Mouse (Mus musculus): ENCODE measurements at regions not wholly inside any gene's neighbourhood (a gene's known extent, or its start where the extent isn't known, plus 50 kb on each side); places are given as distances from the start of the nearest gene placed in this dataset.

- H3K4me1 ChIP-seq (replicated peaks): no peaks in the 10 kb centered on the region
- H3K4me2 ChIP-seq: no peak overlapping the region
- no peaks in the 10 kb centered on the region for H3K27me3 ChIP-seq
- H3K27ac ChIP-seq: no peak overlapping the region
- H3K4me3 ChIP-seq: no peak overlapping the region
- no peaks in the 10 kb centered on the region for H3K9me3 ChIP-seq (replicated peaks)
- no peak for ATAC-seq (replicated peaks; ENCODE audit: insufficient number of reproducible peaks, insufficient read depth, low FRiP score, low read depth)
- no peaks in the 10 kb centered on the region for H3K36me3 ChIP-seq
- no peak overlapping the region for H3K9ac ChIP-seq
These were observed 467.9 kb upstream of the Mef2c start for GRCm38 (mm10) chr13:83035962-83036361.

GRCm38 (mm10) chr13:83041506-83041905, 462.3 kb upstream of the Mef2c start:
- Histone ChIP-seq H3K4me3 (no peak overlapping the region), H3K4me1 (replicated peaks) (no peaks in the 10 kb centered on the region), H3K4me2 (no peak overlapping the region), H3K9me3 (replicated peaks) (no peaks in the 10 kb centered on the region), H3K9ac (no peak overlapping the region), H3K27me3 (no peaks in the 10 kb centered on the region), H3K36me3 (no peaks in the 10 kb centered on the region), H3K27ac (no peak overlapping the region)
- no peak for ATAC-seq (replicated peaks; ENCODE audit: insufficient number of reproducible peaks, insufficient read depth, low FRiP score, low read depth)
- WGBS: 80% methylated on average over 1 of the region's 1 CpGs

GRCm38 (mm10) chr13:83045516-83045915, 458.3 kb upstream of the Mef2c start:
- WGBS: 87% methylated on average over 6 of the region's 6 CpGs

DNA sequence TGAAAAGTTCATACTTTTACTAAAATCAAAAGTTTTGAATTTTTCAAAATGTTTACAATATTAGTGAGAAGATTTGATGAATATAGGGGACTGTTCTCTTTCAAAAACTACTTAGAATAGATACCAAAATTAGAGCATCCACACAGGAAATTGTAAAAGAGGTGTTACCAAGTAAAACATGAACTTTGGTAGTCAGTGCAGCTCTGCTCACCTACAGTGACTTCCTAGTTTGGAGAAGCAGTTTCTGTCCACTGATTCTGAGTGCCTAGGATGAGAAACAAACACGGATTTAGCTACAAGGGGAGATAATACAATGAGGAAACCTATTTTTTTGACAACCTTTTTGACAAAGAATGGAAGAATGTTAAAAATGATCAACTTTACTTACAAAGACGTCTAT, 457.9 kb upstream of the Mef2c start:
- H3K36me3 ChIP-seq: no peaks in the 10 kb centered on the region
- no peak overlapping the region for H3K4me2 ChIP-seq
- no peak overlapping the region for H3K27ac ChIP-seq
- ATAC-seq (replicated peaks; ENCODE audit: insufficient number of reproducible peaks, insufficient read depth, low FRiP score, low read depth): no peak
- no peak overlapping the region for H3K9ac ChIP-seq
- H3K4me3 ChIP-seq: no peak overlapping the region
- H3K4me1 ChIP-seq (replicated peaks): no peaks in the 10 kb centered on the region
- no peaks in the 10 kb centered on the region for H3K27me3 ChIP-seq
- H3K9me3 ChIP-seq (replicated peaks): no peaks in the 10 kb centered on the region
- 59% methylated on average over 2 of the region's 2 CpGs for whole genome bisulfite sequencing

More at GRCm38 (mm10) chr13:83045516-83045915, 458.3 kb upstream of the Mef2c start:
- H3K27me3 ChIP-seq: no peaks in the 10 kb centered on the region
- no peak for ATAC-seq (replicated peaks; ENCODE audit: insufficient number of reproducible peaks, insufficient read depth, low FRiP score, low read depth)
- H3K4me2 ChIP-seq: no peak overlapping the region
- no peaks in the 10 kb centered on the region for H3K9me3 ChIP-seq (replicated peaks)
- no peak overlapping the region for H3K4me3 ChIP-seq
- H3K27ac ChIP-seq: no peak overlapping the region
- no peaks in the 10 kb centered on the region for H3K36me3 ChIP-seq
- H3K4me1 ChIP-seq (replicated peaks): no peaks in the 10 kb centered on the region
- no peak overlapping the region for H3K9ac ChIP-seq

GRCm38 (mm10) chr13:83046571-83047123, 457.2 kb upstream of the Mef2c start:
- H3K36me3 ChIP-seq: no peaks in the 10 kb centered on the region
- 32% methylated on average over 4 of the region's 4 CpGs for WGBS
- no peak for ATAC-seq (replicated peaks; ENCODE audit: insufficient number of reproducible peaks, insufficient read depth, low FRiP score, low read depth)
- H3K27me3 ChIP-seq: no peaks in the 10 kb centered on the region
- H3K9me3 ChIP-seq (replicated peaks): no peaks in the 10 kb centered on the region
- no peak overlapping the region for H3K4me3 ChIP-seq
- no peak overlapping the region for H3K4me2 ChIP-seq
- H3K27ac ChIP-seq: no peak overlapping the region
- no peak overlapping the region for H3K9ac ChIP-seq
- no peaks in the 10 kb centered on the region for H3K4me1 ChIP-seq (replicated peaks)

DNA sequence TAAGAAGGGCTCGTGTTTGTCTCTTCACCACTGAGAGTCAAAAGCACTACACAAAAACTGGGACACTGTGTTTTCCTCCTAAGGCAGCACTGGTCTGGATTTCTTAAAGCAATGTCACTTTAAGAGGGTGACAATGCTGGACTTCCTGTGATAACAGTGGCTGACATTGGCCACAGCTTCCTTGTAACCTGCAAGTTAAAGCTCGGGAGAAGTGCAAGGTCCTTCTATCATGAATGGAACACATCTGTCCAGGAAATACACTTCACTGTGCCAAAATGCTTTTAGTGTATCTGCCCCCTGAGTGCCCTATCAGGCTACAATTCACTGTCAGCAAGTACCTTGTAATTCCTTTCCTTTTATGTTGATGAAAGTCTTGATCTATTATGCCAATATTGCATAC, 448.0 kb upstream of the Mef2c start:
- Histone ChIP-seq H3K27ac (no peak overlapping the region), H3K4me1 (replicated peaks) (peaks cover 9% of the 10 kb centered on the region; the same call in 1 of the 2 replicates), H3K36me3 (no peaks in the 10 kb centered on the region), H3K27me3 (no peaks in the 10 kb centered on the region), H3K9ac (no peak overlapping the region), H3K4me3 (no peak overlapping the region), H3K9me3 (replicated peaks) (no peaks in the 10 kb centered on the region), H3K4me2 (no peak overlapping the region)
- ATAC-seq (replicated peaks; ENCODE audit: insufficient number of reproducible peaks, insufficient read depth, low FRiP score, low read depth): no peak
- WGBS: 17% methylated on average over 2 of the region's 2 CpGs

GRCm38 (mm10) chr13:83056415-83056814, 447.4 kb upstream of the Mef2c start:
- no peak overlapping the region for H3K4me2 ChIP-seq
- no peak overlapping the region for H3K4me3 ChIP-seq
- no peaks in the 10 kb centered on the region for H3K9me3 ChIP-seq (replicated peaks)
- no peak overlapping the region for H3K27ac ChIP-seq
- H3K27me3 ChIP-seq: no peaks in the 10 kb centered on the region
- no peaks in the 10 kb centered on the region for H3K36me3 ChIP-seq
- peaks cover 9% of the 10 kb centered on the region; the same call in 1 of the 2 replicates for H3K4me1 ChIP-seq (replicated peaks)
- H3K9ac ChIP-seq: no peak overlapping the region
- WGBS: 79% methylated on average over 2 of the region's 2 CpGs
- no peak for ATAC-seq (replicated peaks; ENCODE audit: insufficient number of reproducible peaks, insufficient read depth, low FRiP score, low read depth)

DNA sequence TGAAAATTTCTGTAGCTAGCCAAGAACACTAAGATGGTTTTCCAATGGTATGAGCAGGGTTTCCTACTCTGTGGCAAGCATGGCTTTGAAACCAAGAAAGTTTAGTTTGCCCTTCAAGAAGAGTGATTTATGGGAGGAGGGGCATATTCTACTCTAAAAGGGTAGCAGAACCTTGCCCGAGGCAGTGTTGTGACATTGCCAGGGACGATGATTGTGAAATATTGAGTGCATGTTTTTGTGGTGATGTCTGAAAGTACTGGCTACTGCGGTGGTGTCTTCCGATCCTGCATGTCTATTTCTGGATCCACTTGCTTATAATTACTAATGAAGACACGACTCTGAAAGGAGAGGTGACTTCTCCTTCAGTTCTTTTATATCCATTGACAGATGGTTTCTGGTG, 439.1 kb upstream of the Mef2c start:
- H3K4me1 ChIP-seq (replicated peaks): no peaks in the 10 kb centered on the region
- H3K9ac ChIP-seq: no peak overlapping the region
- H3K36me3 ChIP-seq: no peaks in the 10 kb centered on the region
- H3K4me3 ChIP-seq: no peak overlapping the region
- H3K27ac ChIP-seq: no peak overlapping the region
- H3K27me3 ChIP-seq: no peaks in the 10 kb centered on the region
- H3K4me2 ChIP-seq: no peak overlapping the region
- H3K9me3 ChIP-seq (replicated peaks): no peaks in the 10 kb centered on the region
- WGBS: 46% methylated on average over 5 of the region's 5 CpGs
- no peak for ATAC-seq (replicated peaks; ENCODE audit: insufficient number of reproducible peaks, insufficient read depth, low FRiP score, low read depth)

GRCm38 (mm10) chr13:83065201-83065600, 438.6 kb upstream of the Mef2c start:
- WGBS: 83% methylated on average over 3 of the region's 3 CpGs
- ATAC-seq (replicated peaks; ENCODE audit: insufficient number of reproducible peaks, insufficient read depth, low FRiP score, low read depth): no peak

DNA sequence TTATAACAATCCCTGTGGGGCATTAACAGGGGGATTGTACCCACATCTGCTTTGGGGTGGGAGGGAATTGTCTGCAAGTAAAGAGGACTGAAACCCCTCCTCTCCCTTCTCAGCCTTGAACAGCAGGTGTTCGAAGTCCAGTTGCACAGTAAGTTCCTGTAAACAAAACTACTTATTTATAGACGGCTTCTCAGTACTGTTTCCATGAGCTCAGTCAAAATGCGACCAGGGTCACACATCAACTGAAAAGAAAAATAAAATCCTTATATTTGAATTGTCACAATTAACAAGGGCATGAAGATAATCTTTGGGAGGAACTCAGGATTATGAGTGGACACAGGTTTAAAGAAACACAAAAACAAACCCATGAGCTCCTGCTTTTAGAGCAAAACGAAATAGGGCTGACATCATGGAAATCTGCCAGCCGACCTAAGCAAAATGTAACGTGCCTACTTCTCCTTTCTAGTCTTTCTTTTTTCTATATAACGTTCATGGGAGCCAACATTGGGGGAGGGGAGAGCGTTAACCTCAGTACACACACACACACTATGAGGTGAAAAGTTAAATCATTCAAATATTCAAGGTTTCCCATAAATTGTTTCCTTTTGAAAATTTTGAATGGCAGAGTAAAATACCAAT, 437.6 kb upstream of the Mef2c start:
- H3K4me1 ChIP-seq (replicated peaks): no peaks in the 10 kb centered on the region
- H3K9ac ChIP-seq: no peak overlapping the region
- no peak overlapping the region for H3K27ac ChIP-seq
- 65% methylated on average over 8 of the region's 8 CpGs for WGBS
- no peaks in the 10 kb centered on the region for H3K36me3 ChIP-seq
- H3K4me3 ChIP-seq: no peak overlapping the region
- no peaks in the 10 kb centered on the region for H3K27me3 ChIP-seq
- no peak overlapping the region for H3K4me2 ChIP-seq
- H3K9me3 ChIP-seq (replicated peaks): no peaks in the 10 kb centered on the region
- no peak for ATAC-seq (replicated peaks; ENCODE audit: insufficient number of reproducible peaks, insufficient read depth, low FRiP score, low read depth)

More at GRCm38 (mm10) chr13:83065201-83065600, 438.6 kb upstream of the Mef2c start:
- Histone ChIP-seq H3K36me3 (no peaks in the 10 kb centered on the region), H3K27ac (no peak overlapping the region), H3K4me3 (no peak overlapping the region), H3K4me1 (replicated peaks) (no peaks in the 10 kb centered on the region), H3K4me2 (no peak overlapping the region), H3K9ac (no peak overlapping the region), H3K27me3 (no peaks in the 10 kb centered on the region), H3K9me3 (replicated peaks) (no peaks in the 10 kb centered on the region)

DNA sequence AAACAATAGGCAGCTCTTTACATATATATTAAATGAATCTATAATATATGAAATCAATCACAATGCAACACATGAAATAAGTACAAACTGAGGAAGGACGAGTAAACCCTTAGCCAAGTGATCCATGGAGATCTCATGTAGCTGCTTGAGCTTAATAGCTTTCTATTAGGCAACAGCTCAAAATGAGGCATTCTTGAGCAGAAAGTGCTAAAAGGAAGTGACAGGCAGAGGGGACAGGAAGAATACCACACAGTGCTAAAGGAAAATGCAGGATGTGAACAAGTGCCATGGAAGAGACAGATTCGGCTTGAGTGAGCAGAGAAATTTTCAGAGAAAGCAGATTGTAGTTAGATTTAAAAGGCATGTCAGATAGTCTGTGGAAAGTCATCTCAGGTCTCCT, 436.3 kb upstream of the Mef2c start:
- Histone ChIP-seq H3K4me1 (replicated peaks) (no peaks in the 10 kb centered on the region), H3K27ac (no peak overlapping the region), H3K4me3 (no peak overlapping the region), H3K9me3 (replicated peaks) (no peaks in the 10 kb centered on the region), H3K4me2 (no peak overlapping the region), H3K27me3 (no peaks in the 10 kb centered on the region), H3K9ac (no peak overlapping the region), H3K36me3 (no peaks in the 10 kb centered on the region)
- WGBS: 62% methylated on average over 2 of the region's 2 CpGs
- no peak for ATAC-seq (replicated peaks; ENCODE audit: insufficient number of reproducible peaks, insufficient read depth, low FRiP score, low read depth)

GRCm38 (mm10) chr13:83068588-83068987, 435.2 kb upstream of the Mef2c start:
- Histone ChIP-seq H3K9me3 (replicated peaks) (no peaks in the 10 kb centered on the region), H3K4me3 (no peak overlapping the region), H3K9ac (no peak overlapping the region), H3K36me3 (no peaks in the 10 kb centered on the region), H3K4me1 (replicated peaks) (no peaks in the 10 kb centered on the region), H3K27ac (no peak overlapping the region), H3K4me2 (no peak overlapping the region), H3K27me3 (no peaks in the 10 kb centered on the region)
- 37% methylated on average over 1 of the region's 1 CpGs for WGBS
- ATAC-seq (replicated peaks; ENCODE audit: insufficient number of reproducible peaks, insufficient read depth, low FRiP score, low read depth): no peak

Measured in heart, embryonic 15.5 days (tissue).